Mouse (Mus musculus) MEL (cell line): ENCODE data around the gene Cd300ld4. TPM values are rescaled to one million over a fixed set of nuclear protein-coding genes. Genes with fewer than 3 reads are reported as not detected.

Experiments
- DNase-seq: peaks from one replicate; pipeline ENCODE4 v3.0.0; 2011; ENCODE audit warnings: low read depth, low spot score
- H3K27ac ChIP-seq: 2 replicates; pipeline ENCODE4 v1.5.1; 2012; ENCODE audit warnings: low read depth, mild to moderate bottlenecking, control low read depth, low read length, moderate library complexity; ENCODE audit not compliant: control insufficient read depth
- H3K27me3 ChIP-seq, 2 experiments: fragments of 150-350 bp in 1 of 2; sonication (generic) in 1 of 2; 2 replicates each; pipeline ENCODE4 v1.6.1; 2012; ENCODE audit warnings: low read length in 2 of 2, mild to moderate bottlenecking in 2 of 2, improper control_type of control experiment in 1 of 2, moderate library complexity in 1 of 2; ENCODE audit not compliant: insufficient read depth in 2 of 2, control insufficient read depth in 1 of 2
- H3K36me3 ChIP-seq, 2 experiments: 2 replicates each; pipeline ENCODE4 v1.6.1; 2012 to 2014; ENCODE audit warnings: low read length in 2 of 2, improper control_type of control experiment in 1 of 2, inconsistent platforms in 1 of 2, mild to moderate bottlenecking in 1 of 2; ENCODE audit not compliant: insufficient read depth in 2 of 2, control insufficient read depth in 1 of 2
- H3K4me1 ChIP-seq, 2 experiments: fragments of 150-350 bp in 1 of 2; sonication (generic) in 1 of 2; 2 replicates each; pipeline ENCODE4 v1.6.1; 2012; ENCODE audit warnings: low read length in 2 of 2, improper control_type of control experiment in 1 of 2, mild to moderate bottlenecking in 1 of 2; ENCODE audit not compliant: insufficient read depth in 2 of 2, control insufficient read depth in 1 of 2
- H3K4me3 ChIP-seq, 2 experiments: fragments of 150-350 bp in 1 of 2; sonication (generic) in 1 of 2; 2 replicates each; pipeline ENCODE4 v1.5.1; 2012; ENCODE audit warnings: low read depth in 2 of 2, low read length in 2 of 2, mild to moderate bottlenecking in 2 of 2, moderate library complexity in 2 of 2, control low read depth in 1 of 2, improper control_type of control experiment in 1 of 2; ENCODE audit not compliant: control insufficient read depth in 1 of 2, insufficient read depth in 1 of 2
- H3K79me2 ChIP-seq: 2 replicates; pipeline ENCODE4 v1.6.1; 2012; ENCODE audit warnings: mild to moderate bottlenecking, low read length, moderate library complexity; ENCODE audit not compliant: control insufficient read depth, poor library complexity, insufficient read depth
- H3K9ac ChIP-seq: 2 replicates; pipeline ENCODE4 v1.6.1; 2012; ENCODE audit warnings: low read depth, mild to moderate bottlenecking, control low read depth, low read length, moderate library complexity; ENCODE audit not compliant: control insufficient read depth, poor library complexity, severe bottlenecking
- H3K9me3 ChIP-seq: fragments of 150-350 bp; sonication (generic); replicated peaks from 2 replicates; pipeline ENCODE4 v1.6.1; 2012; ENCODE audit warnings: mild to moderate bottlenecking, low read length, improper control_type of control experiment, moderate library complexity; ENCODE audit not compliant: insufficient read depth
- BHLHE40 ChIP-seq: IDR thresholded peaks from 2 replicates; pipeline ENCODE4 v1.6.1; 2012; ENCODE audit warnings: low read depth, mild to moderate bottlenecking, inconsistent platforms, low read length, improper control_type of control experiment, borderline replicate concordance
- CHD1 ChIP-seq: IDR thresholded peaks from 2 replicates; pipeline ENCODE4 v1.6.1; 2012; ENCODE audit warnings: low read depth, mild to moderate bottlenecking, inconsistent platforms, low read length, improper control_type of control experiment
- CHD2 ChIP-seq: IDR thresholded peaks from 2 replicates; pipeline ENCODE4 v1.6.1; 2011; ENCODE audit warnings: low read length, improper control_type of control experiment
- CTCF ChIP-seq, 3 experiments: IDR thresholded peaks in 2 of 3; conservative IDR thresholded peaks in 1 of 3; 2 replicates each; pipeline ENCODE4 v1.5.1; 2011 to 2012; ENCODE audit warnings: low read length in 3 of 3, low read depth in 2 of 3, mild to moderate bottlenecking in 2 of 3, improper control_type of control experiment in 1 of 3, inconsistent platforms in 1 of 3, mixed read lengths in 1 of 3, moderate library complexity in 1 of 3; ENCODE audit not compliant: control insufficient read depth in 1 of 3, insufficient read depth in 1 of 3, poor library complexity in 1 of 3, severe bottlenecking in 1 of 3
- E2F4 ChIP-seq: IDR thresholded peaks from 2 replicates; pipeline ENCODE4 v1.6.1; 2011; ENCODE audit warnings: low read depth, low read length, improper control_type of control experiment, borderline replicate concordance
- EP300 ChIP-seq, 2 experiments: IDR thresholded peaks; 2 replicates each; pipeline ENCODE4 v1.6.1; 2011; ENCODE audit warnings: improper control_type of control experiment in 2 of 2, low read length in 2 of 2, low read depth in 1 of 2, mild to moderate bottlenecking in 1 of 2
- GATA1 ChIP-seq: IDR thresholded peaks from 2 replicates; pipeline ENCODE4 v1.6.1; 2011; ENCODE audit warnings: low read depth, low read length, improper control_type of control experiment
- HCFC1 ChIP-seq: IDR thresholded peaks from 2 replicates; pipeline ENCODE4 v1.6.1; 2012; ENCODE audit warnings: low read depth, mild to moderate bottlenecking, inconsistent platforms, low read length, improper control_type of control experiment, moderate library complexity
- MAFK ChIP-seq: IDR thresholded peaks from 2 replicates; pipeline ENCODE4 v1.6.1; 2011; ENCODE audit warnings: low read depth, mild to moderate bottlenecking, low read length, improper control_type of control experiment, borderline replicate concordance
- MAX ChIP-seq: IDR thresholded peaks from 2 replicates; pipeline ENCODE4 v1.6.1; 2011; ENCODE audit warnings: low read length, improper control_type of control experiment
- MXI1 ChIP-seq: IDR thresholded peaks from 2 replicates; pipeline ENCODE4 v1.6.1; 2011; ENCODE audit warnings: mild to moderate bottlenecking, low read depth, low read length, improper control_type of control experiment
- MYC ChIP-seq: IDR thresholded peaks from 2 replicates; pipeline ENCODE4 v1.6.1; 2011; ENCODE audit warnings: low read depth, mild to moderate bottlenecking, low read length, improper control_type of control experiment, moderate library complexity
- NELFE ChIP-seq: IDR thresholded peaks from 2 replicates; pipeline ENCODE4 v1.6.1; 2011; ENCODE audit warnings: low read depth, low read length, improper control_type of control experiment
- POLR2A ChIP-seq, 2 experiments: IDR thresholded peaks; 2 replicates each; pipeline ENCODE4 v1.6.1; 2011 to 2012; ENCODE audit warnings: low read length in 2 of 2, mild to moderate bottlenecking in 2 of 2, control low read depth in 1 of 2, improper control_type of control experiment in 1 of 2, low read depth in 1 of 2, moderate library complexity in 1 of 2; ENCODE audit not compliant: control insufficient read depth in 1 of 2, insufficient read depth in 1 of 2, poor library complexity in 1 of 2
- POLR2AphosphoS2 ChIP-seq: IDR thresholded peaks from 2 replicates; pipeline ENCODE4 v1.6.1; 2011; ENCODE audit warnings: low read length, improper control_type of control experiment
- RAD21 ChIP-seq: IDR thresholded peaks from 2 replicates; pipeline ENCODE4 v1.6.1; 2011; ENCODE audit warnings: mild to moderate bottlenecking, low read depth, low read length, improper control_type of control experiment
- RCOR1 ChIP-seq: IDR thresholded peaks from 2 replicates; pipeline ENCODE4 v1.6.1; 2012; ENCODE audit warnings: low read depth, mild to moderate bottlenecking, inconsistent platforms, low read length, improper control_type of control experiment
- SIN3A ChIP-seq: IDR thresholded peaks from 2 replicates; pipeline ENCODE4 v1.6.1; 2012; ENCODE audit warnings: low read length, improper control_type of control experiment, inconsistent platforms
- SMC3 ChIP-seq: IDR thresholded peaks from 2 replicates; pipeline ENCODE4 v1.6.1; 2011; ENCODE audit warnings: low read depth, low read length, improper control_type of control experiment
- TAL1 ChIP-seq: IDR thresholded peaks from 2 replicates; pipeline ENCODE4 v1.6.1; 2012; ENCODE audit warnings: mild to moderate bottlenecking, inconsistent platforms, low read length, moderate library complexity, mixed read lengths
- TCF12 ChIP-seq: IDR thresholded peaks from 2 replicates; pipeline ENCODE4 v1.6.1; 2014; ENCODE audit warnings: low read depth, mild to moderate bottlenecking, inconsistent platforms, low read length, improper control_type of control experiment, moderate library complexity
- USF1 ChIP-seq: IDR thresholded peaks from 2 replicates; pipeline ENCODE4 v1.6.1; 2014; ENCODE audit warnings: low read depth, mild to moderate bottlenecking, inconsistent platforms, low read length, improper control_type of control experiment, moderate library complexity
- ZC3H11A ChIP-seq: IDR thresholded peaks from 2 replicates; pipeline ENCODE4 v1.6.1; 2012; ENCODE audit warnings: low read depth, mild to moderate bottlenecking, inconsistent platforms, low read length, improper control_type of control experiment
- ZKSCAN1 ChIP-seq: IDR thresholded peaks from 2 replicates; pipeline ENCODE4 v1.6.1; 2012; ENCODE audit warnings: low read depth, mild to moderate bottlenecking, inconsistent platforms, low read length, improper control_type of control experiment, moderate library complexity
- ZNF384 ChIP-seq: IDR thresholded peaks from 2 replicates; pipeline ENCODE4 v1.6.1; 2012; ENCODE audit warnings: low read depth, mild to moderate bottlenecking, inconsistent platforms, low read length, improper control_type of control experiment
- polyA plus RNA-seq, 2 experiments: library from polyadenylated mRNA; stranded (reverse) in 1 of 2; unstranded in 1 of 2; fragments of >175 nt in 1 of 2; fragments of >200 nt in 1 of 2; gene quantifications; 2 replicates each; pipeline versions ENCODE4 v1.2.1 to v1.2.4; 2012; ENCODE audit warnings: low replicate concordance in 2 of 2, low read depth in 1 of 2; ENCODE audit not compliant: insufficient read length in 2 of 2, insufficient read depth in 1 of 2, missing spikeins in 1 of 2
- total RNA-seq: library from RNA; depleted of rRNA; stranded (reverse); fragments of 300-350 nt; gene quantifications from 2 replicates; pipeline ENCODE4 v1.2.3, GENCODE M21; 2012

Gene Cd300ld4
- total and polyA plus RNA-seq, 3 experiments = not detected

- Histone ChIP-seq H3K27me3 (no peaks in the 10 kb centered on the region), H3K79me2 (no peaks in the 10 kb centered on the region), H3K9me3 (no peaks in the 10 kb centered on the region), H3K27ac (no peak overlapping the region), H3K36me3 (no peaks in the 10 kb centered on the region), H3K9ac (no peak overlapping the region), H3K4me3 (no peak overlapping the region), H3K4me1 (no peaks in the 10 kb centered on the region)
- TF ChIP-seq NELFE (no peak), MAFK (peak; percentile 16; the same call in 1 of the 2 replicates), POLR2A (IDR thresholded peaks at IDR 0.05; ENCODE audit: control insufficient read depth in 1 of 2, insufficient read depth in 1 of 2, low read depth in 1 of 2, low read length in 2 of 2, poor library complexity in 1 of 2) (no peak), SIN3A (peak; percentile 89), EP300 (IDR thresholded peaks at IDR 0.05; ENCODE audit: low read depth in 1 of 2, low read length in 2 of 2) (no peak), MXI1 (peak; percentile 68)
- peak; percentile 73 for DNase-seq
These were observed 25.4 kb upstream of the Cd300ld4 start for GRCm38 (mm10) chr11:115052206-115052605.

DNA sequence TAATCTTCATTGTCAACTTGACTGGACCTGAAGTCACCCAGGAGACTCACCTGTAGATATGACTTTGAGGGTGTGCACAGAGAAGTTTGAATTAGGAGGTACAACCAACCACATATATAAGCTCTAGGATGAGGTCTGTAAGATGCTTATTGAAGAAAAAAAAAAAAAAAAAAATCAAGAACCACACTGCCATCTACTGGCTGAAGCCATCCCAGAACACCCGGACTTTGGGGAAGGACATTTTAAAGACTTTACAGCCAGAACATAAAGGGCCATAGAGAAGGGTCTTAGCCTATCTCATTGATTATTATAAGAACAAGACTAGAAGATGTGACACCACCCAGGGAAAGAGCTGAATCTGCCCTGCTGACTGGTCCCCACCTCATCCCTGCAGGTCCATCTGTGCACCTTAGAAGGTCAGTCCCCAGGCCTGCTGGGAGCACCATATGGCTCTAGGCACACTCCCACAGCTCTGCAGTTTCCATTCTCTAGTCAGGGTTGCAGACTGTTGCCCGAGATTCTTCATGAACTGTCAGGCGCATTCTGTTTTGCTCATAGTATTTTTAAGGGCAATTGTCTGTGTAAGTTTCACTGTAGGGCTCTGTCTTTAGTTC, 22.6 kb upstream of the Cd300ld4 start:
- no peaks in the 10 kb centered on the region for H3K27me3 ChIP-seq
- H3K36me3 ChIP-seq = no peaks in the 10 kb centered on the region
- H3K27ac ChIP-seq = no peak overlapping the region
- no peaks in the 10 kb centered on the region for H3K4me1 ChIP-seq
- peak; percentile 20 for DNase-seq
- no peak overlapping the region for H3K4me3 ChIP-seq
- H3K79me2 ChIP-seq = no peaks in the 10 kb centered on the region
- TF ChIP-seq CTCF (IDR thresholded peaks at IDR 0.05 in 2 of 3, conservative IDR thresholded peaks at IDR 0.05 in 1 of 3; ENCODE audit: control insufficient read depth in 1 of 3, insufficient read depth in 1 of 3, low read depth in 2 of 3, low read length in 3 of 3, poor library complexity in 1 of 3, severe bottlenecking in 1 of 3) = peak in 2 of 3 experiments; percentile 31 to 45; a peak in 3 of 6 replicates
- TF ChIP-seq SMC3 = 0 out of 2 replicates have a peak, but pooled peaks have one; percentile 5
- peak; percentile 33 for TF ChIP-seq RAD21
- TF ChIP-seq E2F4 = no peak
- TF ChIP-seq CHD1 = no peak
- no peak for TF ChIP-seq CHD2
- no peak for TF ChIP-seq MAFK
- TF ChIP-seq EP300 (IDR thresholded peaks at IDR 0.05; ENCODE audit: low read depth in 1 of 2, low read length in 2 of 2) = no peak
- TF ChIP-seq RCOR1 = no peak
- peak; percentile 88 for TF ChIP-seq ZNF384
- no peak for TF ChIP-seq HCFC1
- TF ChIP-seq MAX = no peak
- TF ChIP-seq POLR2AphosphoS2 = no peak
- TF ChIP-seq POLR2A (IDR thresholded peaks at IDR 0.05; ENCODE audit: control insufficient read depth in 1 of 2, insufficient read depth in 1 of 2, low read depth in 1 of 2, low read length in 2 of 2, poor library complexity in 1 of 2) = no peak
- no peak for TF ChIP-seq USF1
- no peak for TF ChIP-seq MXI1
- TF ChIP-seq NELFE = no peak
- TF ChIP-seq TCF12 = no peak
- no peak for TF ChIP-seq ZC3H11A
- no peak for TF ChIP-seq MYC
- TF ChIP-seq TAL1 = no peak
- TF ChIP-seq ZKSCAN1 = no peak
- TF ChIP-seq SIN3A = no peak
- TF ChIP-seq BHLHE40 = no peak
- TF ChIP-seq GATA1 = no peak
- H3K9ac ChIP-seq = no peak overlapping the region
- H3K9me3 ChIP-seq = no peaks in the 10 kb centered on the region
